Mouse (Mus musculus): ENCODE data around the gene Wdr54.

The Wdr54 gene

GRCm38 (mm10) chr6:83104158-83104557, 52.0 kb downstream of the Wdr54 start:
- no peak for DNase-seq (ENCODE audit: low spot score in 2 of 2)

- DNase-seq (ENCODE audit: low spot score in 2 of 2), result no peak
These were observed 53.0 kb downstream of the Wdr54 start for GRCm38 (mm10) chr6:83103130-83103650.

GRCm38 (mm10) chr6:83101688-83102556, 54.3 kb downstream of the Wdr54 start:
- DNase-seq (ENCODE audit: low spot score in 2 of 2), result peak in 1 of 2 experiments; percentile 46

DNA sequence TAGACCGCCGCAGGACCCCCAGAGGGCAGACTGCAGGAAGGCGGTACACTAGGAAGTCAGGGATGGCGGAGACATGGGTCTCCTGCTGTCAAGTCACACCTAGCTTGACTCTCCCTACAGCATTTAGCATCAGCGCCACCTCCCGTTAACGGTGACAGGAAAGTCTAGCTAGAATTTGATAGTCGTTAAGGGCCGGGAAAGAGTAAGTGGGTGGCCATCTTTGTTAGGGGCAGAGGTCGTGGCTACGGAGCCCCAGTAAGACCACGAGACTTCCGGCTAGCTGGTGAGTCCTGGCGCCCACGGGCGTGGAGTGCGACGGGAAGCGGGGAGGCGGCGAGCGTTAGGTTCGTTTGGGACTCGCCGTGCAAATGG, 54.9 kb downstream of the Wdr54 start, which contains the start of the genes Ccdc142 and Gm42688:
Gene Ccdc142, plus strand, starts transcription at position 286 of the 372 bp plus-strand sequence.
Gene Gm42688, plus strand, starts transcription at position 302 of the 372 bp plus-strand sequence.
- DNase-seq (ENCODE audit: low spot score in 2 of 2), result peak; percentile 92 to 93

Measured in heart, adult 9 months (tissue).